ENCODE assay signal across 25 mouse cellular contexts in genomic region chr5:144806931-144807330, GRCm38 (mm10). TPM values are rescaled to one million over a fixed set of nuclear protein-coding genes. Genes with fewer than 3 reads are reported as not detected.
A peak's percentile ranks its signal among the peaks of the same experiment; 100 is the strongest.
DNase-seq lines count a peak whose midpoint lies in the region; ATAC-seq and TF ChIP-seq lines count a peak whose summit lies in the region.
"Had no signal": no experiment of that assay in that cellular context is flagged by ENCODE, and none has a peak within 500 bp of the region (broad histone marks: within the 10 kb centered on the region; RNA-seq: fewer than 3 reads in every experiment).

No protein-coding gene starts in this region.

- no peak for TF ChIP-seq POLR2A in heart, adult 2 months (IDR thresholded peaks at IDR 0.05; ENCODE audit: insufficient read depth, low read depth, low read length)

- intact Hi-C loops in heart, postnatal 36 days (cut with DNase I), result no loop called here
- intact Hi-C loops in heart, adult 2 months (cut with DNase I), result no loop called here
- intact Hi-C loops in heart, postnatal 14 days (cut with DNase I), result no loop called here

- peaks cover 99% of the 10 kb centered on the region for H3K36me3 ChIP-seq in heart, embryonic 10.5 days
- peaks cover 99% of the 10 kb centered on the region for H3K36me3 ChIP-seq in heart, embryonic 12.5 days
- H3K36me3 ChIP-seq in heart, embryonic 14.5 days (ENCODE audit: control insufficient read depth, insufficient read depth, low read length), result peaks cover 100% of the 10 kb centered on the region
- no peaks in the 10 kb centered on the region for H3K36me3 ChIP-seq in heart, adult 2 months (ENCODE audit: control insufficient read depth, insufficient read depth, low read length)
- peaks cover 73% of the 10 kb centered on the region for H3K36me3 ChIP-seq in heart, embryonic 16.5 days (ENCODE audit: control insufficient read depth, insufficient read depth)

- H3K4me1 ChIP-seq in heart, embryonic 10.5 days, result no peaks in the 10 kb centered on the region; the same call in 1 of the 2 replicates
- peaks cover 15% of the 10 kb centered on the region for H3K4me1 ChIP-seq in heart, embryonic 12.5 days (replicated peaks)
- peaks cover 12 to 20% of the 10 kb centered on the region in 2 experiments for H3K4me1 ChIP-seq in heart, embryonic 14.5 days (ENCODE audit: control insufficient read depth in 2 of 2, insufficient read depth in 2 of 2, low read length in 2 of 2)
- H3K4me1 ChIP-seq in heart, adult 2 months (ENCODE audit: control insufficient read depth, insufficient read depth, low read length), result peaks cover 1% of the 10 kb centered on the region; the same call in 1 of the 2 replicates
- H3K4me1 ChIP-seq in heart, embryonic 16.5 days (ENCODE audit: control insufficient read depth, insufficient read depth, low read length), result peaks cover 16% of the 10 kb centered on the region
- H3K4me1 ChIP-seq: embryonic facial prominence, embryonic 10.5 days; embryonic facial prominence, embryonic 12.5 days; forebrain, embryonic 13.5 days had no signal

- H3K4me2 ChIP-seq in heart, embryonic 12.5 days, result no peak overlapping the region
- H3K4me2 ChIP-seq in heart, embryonic 14.5 days (ENCODE audit: low read length), result no peak overlapping the region
- H3K4me2 ChIP-seq in heart, embryonic 16.5 days (ENCODE audit: low read depth, low read length), result no peak overlapping the region
- H3K4me2 ChIP-seq: embryonic facial prominence, embryonic 12.5 days; forebrain, embryonic 13.5 days had no signal

- no peak overlapping the region for H3K4me3 ChIP-seq in heart, embryonic 10.5 days
- no peak overlapping the region for H3K4me3 ChIP-seq in heart, embryonic 12.5 days
- H3K4me3 ChIP-seq in heart, embryonic 14.5 days (ENCODE audit: control insufficient read depth in 1 of 2, insufficient read depth in 1 of 2, low read depth in 1 of 2, low read length in 2 of 2), result no peak overlapping the region
- no peak overlapping the region for H3K4me3 ChIP-seq in heart, adult 2 months
- no peak overlapping the region for H3K4me3 ChIP-seq in heart, embryonic 16.5 days (ENCODE audit: low read length)
- H3K4me3 ChIP-seq: embryonic facial prominence, embryonic 10.5 days; embryonic facial prominence, embryonic 12.5 days; forebrain, embryonic 13.5 days had no signal

- H3K27me3 ChIP-seq in heart, embryonic 10.5 days (ENCODE audit: insufficient read depth, poor library complexity, severe bottlenecking), result no peaks in the 10 kb centered on the region
- H3K27me3 ChIP-seq in heart, embryonic 12.5 days (replicated peaks), result no peaks in the 10 kb centered on the region
- H3K27me3 ChIP-seq in heart, embryonic 14.5 days (ENCODE audit: control insufficient read depth, insufficient read depth, low read length), result no peaks in the 10 kb centered on the region
- no peaks in the 10 kb centered on the region for H3K27me3 ChIP-seq in heart, adult 2 months (ENCODE audit: control insufficient read depth, insufficient read depth, low read length)
- no peaks in the 10 kb centered on the region for H3K27me3 ChIP-seq in heart, embryonic 16.5 days (ENCODE audit: control insufficient read depth, insufficient read depth, low read length)
- H3K27me3 ChIP-seq: CH12.LX; embryonic facial prominence, embryonic 12.5 days; forebrain, embryonic 13.5 days; Patski had no signal

- peak overlapping the region; percentile 32; the same call in 1 of the 2 replicates for H3K27ac ChIP-seq in heart, embryonic 10.5 days
- H3K27ac ChIP-seq in heart, embryonic 12.5 days (ENCODE audit: poor library complexity, severe bottlenecking), result peak overlapping the region; percentile 49
- H3K27ac ChIP-seq in heart, embryonic 14.5 days (replicated peaks in 1 of 2; ENCODE audit: control insufficient read depth in 1 of 2, insufficient read depth in 1 of 2, low read depth in 2 of 2, low read length in 2 of 2), result peak overlapping the region; percentile 43 to 64
- H3K27ac ChIP-seq in heart, adult 2 months, result no peak overlapping the region
- peak overlapping the region; percentile 76 for H3K27ac ChIP-seq in heart, embryonic 16.5 days (ENCODE audit: low read length)
- H3K27ac ChIP-seq: embryonic facial prominence, embryonic 10.5 days; embryonic facial prominence, embryonic 12.5 days; forebrain, embryonic 13.5 days had no signal

- H3K9ac ChIP-seq in heart, embryonic 12.5 days, result no peak overlapping the region
- H3K9ac ChIP-seq in heart, embryonic 14.5 days (ENCODE audit: low read length), result no peak overlapping the region
- H3K9ac ChIP-seq in heart, adult 2 months (ENCODE audit: low read depth, low read length), result no peak overlapping the region
- H3K9ac ChIP-seq in heart, embryonic 16.5 days (ENCODE audit: low read length), result no peak overlapping the region; the same call in 1 of the 2 replicates
- H3K9ac ChIP-seq: embryonic facial prominence, embryonic 12.5 days; forebrain, embryonic 13.5 days had no signal

- TF ChIP-seq CTCF in heart, adult 2 months (IDR thresholded peaks at IDR 0.05), result no peak

- no peak for TF ChIP-seq EP300 in heart, adult 2 months (IDR thresholded peaks at IDR 0.05; ENCODE audit: insufficient read depth, low read depth, low read length)

- no peaks in the 10 kb centered on the region for H3K9me3 ChIP-seq in heart, embryonic 10.5 days
- H3K9me3 ChIP-seq in heart, embryonic 12.5 days (replicated peaks), result no peaks in the 10 kb centered on the region
- no peaks in the 10 kb centered on the region for H3K9me3 ChIP-seq in heart, embryonic 14.5 days (ENCODE audit: control insufficient read depth, low read length)
- no peaks in the 10 kb centered on the region for H3K9me3 ChIP-seq in heart, embryonic 16.5 days (replicated peaks; ENCODE audit: control insufficient read depth, low read length)
- H3K9me3 ChIP-seq: embryonic facial prominence, embryonic 12.5 days; G1E had no signal

- 0 out of 2 replicates have a peak, but pooled peaks have one; percentile 30 for ATAC-seq in heart, embryonic 12.5 days (ENCODE audit: insufficient number of reproducible peaks, low FRiP score)
- ATAC-seq in heart, embryonic 14.5 days (ENCODE audit: insufficient number of reproducible peaks, insufficient read depth, low FRiP score, low read depth), result peak; percentile 66
- peak; percentile 86 for ATAC-seq in heart, embryonic 16.5 days (replicated peaks; ENCODE audit: extremely low read depth, insufficient read depth, low FRiP score)
- ATAC-seq: activated CD4-positive, CD25-positive, alpha-beta regulatory T cell, adult 4 months; CD4-positive, CD25-positive, alpha-beta regulatory T cell, adult 4 months; forebrain, embryonic 13.5 days; Patski had no signal

- no peak for DNase-seq in heart, embryonic 10.5 days (ENCODE audit: low spot score)
- no peak for DNase-seq in heart, adult 8-10 months (ENCODE audit: low spot score)
- DNase-seq in heart, postnatal 36 days, result no peak
- DNase-seq in heart, adult 2 months, result no peak
- DNase-seq in heart, postnatal 14 days, result no peak
- DNase-seq: adrenal gland, adult 8-10 months; adrenal gland, postnatal 14 days; adrenal gland, postnatal 36 days; B cell, adult 2 months; cerebellum, adult 11-12 months; cerebellum, adult 2 months; cerebellum, adult 9-10 months; cerebellum, postnatal 10 days; cerebellum, postnatal 25 days had no signal

- no peaks in the 10 kb centered on the region for H3K79me2 ChIP-seq in heart, adult 2 months (replicated peaks; ENCODE audit: control insufficient read depth, insufficient read depth, low read length)

- 85% methylated on average over 10 of the region's 10 CpGs for WGBS in heart, embryonic 10.5 days
- 71% methylated on average over 10 of the region's 10 CpGs for WGBS in heart, embryonic 12.5 days
- WGBS in heart, embryonic 14.5 days, result 58% methylated on average over 10 of the region's 10 CpGs
- WGBS in heart, adult 2 months, result 75% methylated on average over 10 of the region's 10 CpGs
- 63% methylated on average over 10 of the region's 10 CpGs for WGBS in heart, embryonic 16.5 days

RNA-seq across cellular contexts. Expression of gene Trrap, which starts 39.4 kb away (rescaled TPM):
- polyA plus RNA-seq in heart, embryonic 10.5 days (2016; fragmentation: Nextera tagmentation; extraction: Ambion mirVana), result 61.0 and 76.8 TPM in 2 replicates
- total RNA-seq in heart, adult 8-10 months (2022), result 10 to 100 TPM; 39.5 to 48.0 (median 45.7) TPM
- polyA plus RNA-seq in heart, embryonic 12.5 days (2016; fragmentation: Nextera tagmentation; extraction: Ambion mirVana), result 61.5 and 66.0 TPM in 2 replicates
- total RNA-seq in heart, postnatal 36 days (2021), result 10 to 100 TPM; 40.3 to 45.2 TPM
- 58.9 and 65.2 TPM in 2 replicates for polyA plus RNA-seq in heart, embryonic 14.5 days (2014; fragmentation: Nextera tagmentation; extraction: Ambion mirVana)
- 10 to 100 TPM; 35.3 to 38.3 TPM for total RNA-seq in heart, adult 2 months (2021)
- 52.4 and 59.2 TPM in 2 replicates for polyA plus RNA-seq in heart, adult 2 months (2012; rRNA removed)
- 43.8 and 47.2 TPM in 2 replicates for polyA plus RNA-seq in heart, embryonic 16.5 days (2015; fragmentation: Nextera tagmentation; extraction: Ambion mirVana)
- total RNA-seq in heart, postnatal 14 days (2021), result 10 to 100 TPM; 54.8 to 55.3 TPM

RNA-seq across cellular contexts. Expression of gene Tmem130, which starts 45.3 kb away (rescaled TPM):
- 1.9 and 2.4 TPM in 2 replicates for polyA plus RNA-seq in heart, embryonic 10.5 days (2016; fragmentation: Nextera tagmentation; extraction: Ambion mirVana)
- total RNA-seq in heart, adult 8-10 months (2022), result under 1 TPM; 0.20 to 0.82 (median 0.45) TPM
- 0.46 and 0.93 TPM in 2 replicates for polyA plus RNA-seq in heart, embryonic 12.5 days (2016; fragmentation: Nextera tagmentation; extraction: Ambion mirVana)
- under 1 TPM; 0.11 to 0.14 TPM for total RNA-seq in heart, postnatal 36 days (2021)
- 0.61 and 1.0 TPM in 2 replicates for polyA plus RNA-seq in heart, embryonic 14.5 days (2014; fragmentation: Nextera tagmentation; extraction: Ambion mirVana)
- total RNA-seq in heart, adult 2 months (2021), result under 1 TPM; 0.21 to 0.27 TPM
- 0.29 and 0.35 TPM in 2 replicates for polyA plus RNA-seq in heart, adult 2 months (2012; rRNA removed)
- 0.89 and 0.97 TPM in 2 replicates for polyA plus RNA-seq in heart, embryonic 16.5 days (2015; fragmentation: Nextera tagmentation; extraction: Ambion mirVana)
- total RNA-seq in heart, postnatal 14 days (2021), result under 1 TPM; 0.10 to 0.17 TPM
- total RNA-seq: CH12.LX, G1E had no signal
- polyA plus RNA-seq: activated CD4-positive, CD25-positive, alpha-beta regulatory T cell, adult 4 months; CD4-positive, CD25-positive, alpha-beta regulatory T cell, adult 4 months had no signal

Comparison
In these comparisons a context has a peak if more than half of its experiments do, and no peak if none do; other contexts are left out.
1. ATAC-seq: peak in every context shown above with its lines; median percentile 86 in heart, embryonic 16.5 days; 66 in heart, embryonic 14.5 days; 30 in heart, embryonic 12.5 days.